Mouse (Mus musculus) hindbrain, embryonic 10.5 days (tissue): ENCODE measurements at regions not wholly inside any gene's neighbourhood (a gene's known extent, or its start where the extent isn't known, plus 50 kb on each side); places are given as distances from the start of the nearest gene placed in this dataset.

Source experiments
- DNase-seq: peaks from one replicate; pipeline ENCODE4 v3.0.0-alpha.2; 2017; ENCODE audit warnings: low spot score
- H3K27ac ChIP-seq: fragments of 300-500 bp; sonication (generic); 2 replicates; pipeline ENCODE4 v1.5.1; 2016; ENCODE audit warnings: mild to moderate bottlenecking, moderate library complexity
- H3K27me3 ChIP-seq: fragments of 300-500 bp; sonication (generic); 2 replicates; pipeline ENCODE4 v1.6.1; 2016; ENCODE audit warnings: mild to moderate bottlenecking; ENCODE audit not compliant: poor library complexity, insufficient read depth, severe bottlenecking
- H3K36me3 ChIP-seq: fragments of 300-500 bp; sonication (generic); 2 replicates; pipeline ENCODE4 v1.6.1; 2016; ENCODE audit warnings: mild to moderate bottlenecking, moderate library complexity
- H3K4me1 ChIP-seq: fragments of 300-500 bp; sonication (generic); replicated peaks from 2 replicates; pipeline ENCODE4 v1.6.1; 2016; ENCODE audit warnings: mild to moderate bottlenecking
- H3K4me3 ChIP-seq: fragments of 300-500 bp; sonication (generic); 2 replicates; pipeline ENCODE4 v1.5.1; 2016; ENCODE audit warnings: mild to moderate bottlenecking, moderate library complexity
- H3K9me3 ChIP-seq: fragments of 300-500 bp; sonication (generic); 2 replicates; pipeline ENCODE4 v1.6.1; 2016; ENCODE audit warnings: mild to moderate bottlenecking, moderate library complexity
- WGBS: fragments of 180-500 bp; shearing (Covaris S2); methylation state at CpG from one replicate; pipeline ENCODE4 v1.1.7; 2016; 5-methylcytosine and 5-hydroxymethylcytosine counted together

DNA sequence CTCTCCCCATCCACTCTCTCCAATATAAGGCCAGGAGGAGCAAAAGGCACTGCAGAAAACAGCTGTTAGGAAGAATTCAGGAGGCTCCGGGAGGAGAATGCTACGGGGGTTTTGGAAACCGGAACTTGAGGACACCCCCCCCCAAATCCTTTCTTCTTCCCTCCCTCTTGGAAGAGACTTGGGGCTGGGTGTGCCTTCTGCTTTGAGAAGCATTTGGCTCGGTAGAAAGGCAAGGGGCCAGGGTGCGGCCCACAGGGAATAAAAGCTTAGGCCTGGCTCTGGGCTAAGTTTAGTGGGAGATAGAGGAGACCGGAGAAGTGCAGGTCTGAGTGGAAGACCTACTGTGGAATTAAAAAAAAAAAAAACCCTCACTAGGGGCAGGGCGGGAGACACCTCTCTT is 64.1 kb upstream of the Ak4 start:
- Histone ChIP-seq H3K27me3 (peaks cover 5% of the 10 kb centered on the region; the same call in 1 of the 2 replicates), H3K4me3 (peak overlapping the region; percentile 89), H3K36me3 (peaks cover 6% of the 10 kb centered on the region; the same call in 1 of the 2 replicates), H3K9me3 (no peaks in the 10 kb centered on the region), H3K27ac (peak overlapping the region; percentile 96), H3K4me1 (peaks cover 30% of the 10 kb centered on the region)
- DNase-seq: no peak
- 14% methylated on average over 7 of the region's 7 CpGs for WGBS

DNA sequence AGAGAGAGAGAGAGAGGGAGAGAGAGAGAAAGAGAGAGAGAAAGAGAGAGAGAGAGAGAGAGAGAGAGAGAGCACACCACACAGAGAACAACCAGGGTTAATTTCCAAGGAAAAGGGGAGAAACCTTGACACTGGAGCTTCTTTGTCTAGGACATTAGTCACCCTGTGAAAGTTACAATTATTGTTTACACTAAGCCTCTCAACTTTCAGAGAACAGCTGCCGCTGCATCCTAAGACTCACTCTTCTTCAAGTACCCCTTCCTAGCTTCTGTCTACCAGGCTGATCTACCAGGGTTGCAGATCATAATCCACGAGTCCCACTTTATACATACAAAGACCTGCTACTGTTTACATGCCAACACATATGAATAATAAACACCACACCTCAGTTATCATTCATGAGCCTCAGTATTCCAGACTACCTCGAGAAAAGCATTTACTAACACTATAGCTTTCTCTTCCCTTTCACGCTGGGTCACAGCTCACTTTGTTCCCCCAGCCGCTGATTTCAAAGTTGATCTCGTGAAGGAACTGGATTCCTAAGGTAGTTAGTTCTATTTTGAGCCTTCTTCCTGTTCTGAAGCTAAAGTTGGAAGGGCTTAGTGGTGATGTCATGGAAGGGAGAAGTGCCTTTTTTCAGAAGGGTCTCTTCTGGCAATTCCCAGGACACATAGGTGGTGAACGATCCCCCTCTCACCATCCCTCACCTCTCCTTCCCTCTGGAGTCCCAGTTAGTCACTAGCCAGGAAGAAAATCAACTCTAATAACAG is 64.8 kb upstream of the Ak4 start:
- WGBS: 52% methylated on average over 7 of the region's 7 CpGs
- Histone ChIP-seq H3K27ac (no peak overlapping the region), H3K27me3 (peaks cover 5% of the 10 kb centered on the region; the same call in 1 of the 2 replicates), H3K36me3 (peaks cover 6% of the 10 kb centered on the region; the same call in 1 of the 2 replicates), H3K4me3 (peak overlapping the region; percentile 89), H3K9me3 (no peaks in the 10 kb centered on the region), H3K4me1 (peaks cover 30% of the 10 kb centered on the region)
- no peak for DNase-seq

DNA sequence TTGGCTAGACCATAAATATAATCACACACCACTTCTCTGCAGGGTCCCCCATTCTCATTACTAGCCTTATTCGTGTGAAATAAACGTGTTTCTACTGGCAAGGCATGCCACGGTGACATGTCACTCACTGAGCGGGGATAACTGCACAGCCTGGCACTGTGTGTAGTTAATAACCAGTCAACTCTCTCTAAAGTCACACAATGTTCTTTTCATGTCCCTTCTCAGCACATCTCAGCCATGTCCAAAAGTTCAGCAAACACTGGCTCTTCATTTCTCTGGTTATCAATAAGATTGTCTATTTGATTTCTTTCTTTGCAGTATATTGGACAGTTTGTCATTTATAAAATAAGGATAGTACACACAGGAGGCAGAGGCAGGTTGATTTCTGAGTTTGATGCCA is 66.9 kb upstream of the Ak4 start:
- Histone ChIP-seq H3K27ac (no peak overlapping the region), H3K9me3 (no peaks in the 10 kb centered on the region), H3K4me3 (no peak overlapping the region), H3K4me1 (peaks cover 22% of the 10 kb centered on the region), H3K36me3 (peaks cover 6% of the 10 kb centered on the region; the same call in 1 of the 2 replicates), H3K27me3 (peaks cover 5% of the 10 kb centered on the region; the same call in 1 of the 2 replicates)
- WGBS: 89% methylated on average over 4 of the region's 4 CpGs
- no peak for DNase-seq

DNA sequence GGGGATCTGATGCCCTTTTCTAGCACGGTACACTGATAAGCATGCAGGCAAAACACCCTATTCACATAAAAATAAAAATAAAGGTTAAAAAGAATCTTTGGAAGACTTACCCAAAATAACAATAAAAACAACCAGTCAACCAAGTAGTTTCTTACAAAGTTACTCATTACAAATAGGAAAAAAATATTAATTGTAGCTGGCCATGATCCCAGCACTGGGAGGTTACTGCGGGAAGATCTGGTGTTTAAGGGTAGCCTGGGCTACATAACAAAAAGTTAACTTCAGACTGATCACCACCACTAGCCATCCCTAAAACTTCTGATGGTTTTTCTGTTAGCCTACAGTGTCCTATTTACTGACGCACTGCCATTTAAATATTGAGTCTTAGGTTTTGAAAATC is 67.4 kb upstream of the Ak4 start:
- Histone ChIP-seq H3K4me1 (peaks cover 21% of the 10 kb centered on the region), H3K36me3 (peaks cover 10% of the 10 kb centered on the region), H3K9me3 (no peaks in the 10 kb centered on the region), H3K4me3 (no peak overlapping the region), H3K27ac (no peak overlapping the region), H3K27me3 (peaks cover 5% of the 10 kb centered on the region; the same call in 1 of the 2 replicates)
- WGBS: 93% methylated on average over 3 of the region's 3 CpGs
- DNase-seq: no peak

DNA sequence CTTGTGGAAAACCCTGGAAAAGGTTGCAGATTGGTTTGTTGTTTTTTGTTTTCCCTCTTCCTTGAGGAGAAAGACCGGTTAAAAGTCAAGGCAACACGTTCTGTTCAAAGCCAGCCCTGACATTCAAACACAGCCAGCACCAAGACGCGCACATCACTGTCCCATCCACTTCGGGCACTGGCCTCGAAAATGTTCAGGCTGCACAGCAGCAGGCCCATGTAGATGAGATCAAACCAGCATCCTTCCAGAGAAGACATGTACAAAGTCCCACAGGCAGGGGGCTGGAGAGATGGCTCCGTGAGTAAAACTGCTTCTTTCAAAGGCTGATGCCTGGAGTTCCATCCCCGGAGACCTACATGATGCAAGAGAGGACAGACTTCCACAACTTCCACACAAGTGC is 68.4 kb upstream of the Ak4 start:
- peaks cover 21% of the 10 kb centered on the region for H3K4me1 ChIP-seq
- peaks cover 5% of the 10 kb centered on the region; the same call in 1 of the 2 replicates for H3K27me3 ChIP-seq
- H3K36me3 ChIP-seq: peaks cover 20% of the 10 kb centered on the region
- 92% methylated on average over 8 of the region's 8 CpGs for WGBS
- no peak overlapping the region for H3K27ac ChIP-seq
- DNase-seq: no peak
- no peak overlapping the region for H3K4me3 ChIP-seq
- H3K9me3 ChIP-seq: no peaks in the 10 kb centered on the region

DNA sequence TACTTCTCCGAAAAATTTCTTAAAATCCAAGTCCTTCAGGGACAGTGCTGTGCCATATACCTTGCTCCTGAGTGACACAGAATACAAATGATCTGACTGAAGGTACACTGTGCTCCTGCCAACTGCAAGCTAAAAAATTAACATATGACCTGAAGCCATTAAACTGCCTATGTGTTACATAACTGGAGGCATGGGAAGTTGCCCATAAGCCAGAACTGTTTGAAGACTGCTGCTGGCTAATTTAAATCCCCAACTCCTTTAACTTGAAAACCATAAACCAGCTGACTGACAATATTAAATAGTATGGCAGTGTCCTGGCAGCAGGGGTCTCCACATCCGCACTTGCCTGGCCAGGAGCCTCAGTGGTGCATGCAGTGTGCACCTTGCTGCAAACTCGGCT is 68.9 kb upstream of the Ak4 start:
- no peak overlapping the region for H3K4me3 ChIP-seq
- no peak overlapping the region for H3K27ac ChIP-seq
- H3K4me1 ChIP-seq: peaks cover 17% of the 10 kb centered on the region
- H3K36me3 ChIP-seq: peaks cover 24% of the 10 kb centered on the region
- H3K27me3 ChIP-seq: peaks cover 5% of the 10 kb centered on the region; the same call in 1 of the 2 replicates
- no peak for DNase-seq
- WGBS: 88% methylated on average over 3 of the region's 3 CpGs
- no peaks in the 10 kb centered on the region for H3K9me3 ChIP-seq

DNA sequence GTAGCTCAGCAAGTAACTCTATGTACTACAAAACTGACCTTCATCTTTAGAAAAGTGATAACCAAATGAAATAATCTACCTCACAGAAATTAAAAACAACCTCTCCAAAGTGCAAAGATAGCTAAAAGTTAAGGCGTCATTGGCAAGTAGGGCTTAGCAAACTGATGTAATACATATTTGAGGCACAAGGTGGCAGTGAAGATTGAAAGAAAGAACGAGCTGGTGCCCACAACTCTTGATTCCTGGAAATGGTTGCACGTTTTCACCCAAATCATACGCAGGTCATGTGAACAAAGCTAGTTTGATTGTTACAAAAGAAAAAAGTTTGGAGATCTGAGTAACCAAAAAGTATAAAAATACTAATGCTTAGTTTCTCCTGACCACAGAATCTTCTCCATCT is 69.7 kb upstream of the Ak4 start:
- no peak for DNase-seq
- H3K4me3 ChIP-seq: no peak overlapping the region
- H3K27ac ChIP-seq: no peak overlapping the region
- no peaks in the 10 kb centered on the region for H3K9me3 ChIP-seq
- H3K27me3 ChIP-seq: no peaks in the 10 kb centered on the region
- peaks cover 9% of the 10 kb centered on the region for H3K4me1 ChIP-seq
- H3K36me3 ChIP-seq: peaks cover 27% of the 10 kb centered on the region
- WGBS: 44% methylated on average over 4 of the region's 4 CpGs

DNA sequence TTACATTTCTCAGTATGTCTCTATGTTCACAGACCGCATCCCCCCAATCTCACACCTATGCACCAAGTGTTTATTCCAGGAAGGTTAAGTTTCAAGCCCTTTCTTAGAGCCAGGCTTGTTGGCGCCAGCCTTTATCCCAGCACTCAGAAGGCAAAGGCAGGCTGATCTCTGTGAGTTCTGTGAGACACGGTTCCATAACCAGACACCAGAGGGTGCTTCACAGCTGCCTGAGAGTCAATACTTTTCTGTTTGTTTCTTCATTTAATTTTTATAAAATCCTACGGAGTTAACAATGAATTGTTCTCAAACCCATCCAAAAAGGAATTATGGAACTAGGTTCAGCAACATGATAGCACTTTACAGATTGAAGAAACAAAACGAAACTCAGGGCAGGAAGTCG is 71.8 kb upstream of the Ak4 start:
- no peak overlapping the region for H3K27ac ChIP-seq
- no peaks in the 10 kb centered on the region for H3K9me3 ChIP-seq
- H3K27me3 ChIP-seq: no peaks in the 10 kb centered on the region
- H3K36me3 ChIP-seq: peaks cover 38% of the 10 kb centered on the region
- WGBS: 90% methylated on average over 6 of the region's 6 CpGs
- no peak overlapping the region for H3K4me3 ChIP-seq
- no peaks in the 10 kb centered on the region for H3K4me1 ChIP-seq
- no peak for DNase-seq

DNA sequence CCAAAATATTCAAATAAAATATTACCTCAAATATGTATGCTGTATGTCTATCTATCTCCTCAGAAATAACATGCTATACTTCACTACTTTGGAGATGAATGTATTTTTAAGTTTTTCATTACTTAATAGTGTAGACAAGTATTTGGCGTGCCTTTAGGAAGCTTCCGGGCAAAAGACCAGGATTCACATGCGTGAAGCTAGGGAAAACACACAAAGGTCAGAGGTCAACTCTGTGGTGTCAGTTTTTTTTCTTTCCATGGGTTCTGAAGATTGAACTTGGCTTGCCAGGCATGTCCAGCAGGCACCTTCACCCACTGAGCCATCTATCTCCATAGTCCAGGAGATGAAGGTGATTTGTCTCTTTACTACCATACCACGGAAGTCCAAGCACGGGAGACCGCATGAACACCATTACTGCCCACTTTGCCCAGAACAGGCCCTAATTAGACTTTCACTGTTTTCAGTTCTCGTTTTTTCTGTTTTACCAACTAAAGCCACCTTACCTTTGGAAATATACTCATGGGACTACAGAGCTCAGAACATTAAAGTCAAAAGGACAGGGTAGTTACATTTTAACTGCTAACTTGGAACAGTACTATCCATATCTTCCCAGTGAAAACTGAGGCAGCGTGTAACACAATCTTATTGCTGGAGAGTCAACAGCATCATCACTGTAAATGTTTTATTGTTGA is 76.9 kb upstream of the Ak4 start:
- Histone ChIP-seq H3K36me3 (peaks cover 32% of the 10 kb centered on the region), H3K4me1 (no peaks in the 10 kb centered on the region), H3K27me3 (no peaks in the 10 kb centered on the region), H3K4me3 (no peak overlapping the region), H3K9me3 (no peaks in the 10 kb centered on the region), H3K27ac (no peak overlapping the region)
- DNase-seq: no peak
- 93% methylated on average over 8 of the region's 8 CpGs for WGBS

DNA sequence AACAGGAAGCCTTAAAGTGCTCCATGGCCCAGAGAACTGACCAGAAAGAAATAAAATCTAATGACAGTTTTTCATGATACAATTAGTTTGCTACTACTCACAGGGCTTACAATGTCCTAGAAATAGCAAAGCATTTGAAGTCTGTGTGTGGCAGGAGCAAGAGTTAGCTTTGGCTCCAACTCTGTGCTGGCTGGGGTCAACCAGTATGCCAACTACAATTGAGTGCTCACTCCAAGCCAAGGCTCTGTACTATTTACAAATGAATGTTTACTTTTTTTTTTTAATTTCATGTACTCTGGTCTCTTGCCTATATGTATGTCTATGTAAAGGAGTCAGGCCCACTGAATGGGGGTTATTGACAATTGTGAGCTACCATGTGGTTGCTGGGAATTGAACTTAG is 75.7 kb upstream of the Jak1 start:
- H3K9me3 ChIP-seq: no peaks in the 10 kb centered on the region
- no peak for DNase-seq
- no peaks in the 10 kb centered on the region for H3K4me1 ChIP-seq
- H3K27ac ChIP-seq: no peak overlapping the region
- peaks cover 18% of the 10 kb centered on the region for H3K36me3 ChIP-seq
- H3K4me3 ChIP-seq: no peak overlapping the region
- H3K27me3 ChIP-seq: no peaks in the 10 kb centered on the region

DNA sequence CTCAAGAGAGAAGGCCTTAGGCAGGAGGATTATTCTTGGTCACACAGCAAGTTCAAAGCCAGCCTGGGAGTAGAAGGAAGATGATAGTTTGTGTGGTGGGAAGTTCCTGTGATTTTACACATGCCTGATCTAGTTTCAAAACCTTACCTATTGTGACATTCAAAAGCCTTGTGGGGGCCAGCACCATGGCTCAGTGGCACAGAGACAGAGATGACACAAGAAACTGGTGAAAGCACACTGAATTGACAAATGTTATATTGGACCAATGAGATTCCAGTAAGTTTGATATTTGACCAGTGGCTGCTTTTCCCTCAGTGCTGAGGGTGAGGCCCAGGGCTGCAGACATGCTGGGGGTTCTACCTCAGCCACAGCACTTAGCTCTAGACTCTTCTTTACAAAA is 73.1 kb upstream of the Jak1 start:
- no peak overlapping the region for H3K27ac ChIP-seq
- H3K36me3 ChIP-seq: no peaks in the 10 kb centered on the region
- H3K9me3 ChIP-seq: no peaks in the 10 kb centered on the region
- H3K27me3 ChIP-seq: 0 out of 2 replicates have a peak, but pooled peaks cover 3% of the 10 kb centered on the region
- no peak overlapping the region for H3K4me3 ChIP-seq
- 0 out of 2 replicates have a peak, but pooled peaks cover 3% of the 10 kb centered on the region for H3K4me1 ChIP-seq
- no peak for DNase-seq

DNA sequence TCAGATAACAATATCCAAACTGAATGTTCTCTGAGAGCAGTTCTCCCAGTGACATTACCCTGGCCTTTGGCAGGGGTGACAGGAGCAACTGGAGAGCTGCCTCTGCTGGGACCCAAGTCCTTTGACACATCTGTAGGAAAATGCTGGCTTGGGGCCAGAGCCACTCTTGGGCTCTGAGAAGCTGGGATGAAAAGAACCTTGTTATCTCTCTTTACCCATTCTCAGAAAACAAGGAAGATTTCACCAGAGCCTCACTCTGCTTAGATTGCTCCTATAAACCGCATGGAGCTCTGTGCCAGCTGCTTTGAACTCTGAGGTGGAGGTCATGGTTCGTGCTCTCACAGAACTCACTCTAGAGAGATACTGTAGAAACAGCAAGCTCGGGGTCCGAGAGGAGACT is 71.7 kb upstream of the Jak1 start:
- Histone ChIP-seq H3K27me3 (0 out of 2 replicates have a peak, but pooled peaks cover 3% of the 10 kb centered on the region), H3K4me3 (no peak overlapping the region), H3K36me3 (no peaks in the 10 kb centered on the region), H3K27ac (no peak overlapping the region), H3K9me3 (no peaks in the 10 kb centered on the region), H3K4me1 (0 out of 2 replicates have a peak, but pooled peaks cover 4% of the 10 kb centered on the region)
- DNase-seq: no peak
- WGBS: 66% methylated on average over 4 of the region's 4 CpGs

DNA sequence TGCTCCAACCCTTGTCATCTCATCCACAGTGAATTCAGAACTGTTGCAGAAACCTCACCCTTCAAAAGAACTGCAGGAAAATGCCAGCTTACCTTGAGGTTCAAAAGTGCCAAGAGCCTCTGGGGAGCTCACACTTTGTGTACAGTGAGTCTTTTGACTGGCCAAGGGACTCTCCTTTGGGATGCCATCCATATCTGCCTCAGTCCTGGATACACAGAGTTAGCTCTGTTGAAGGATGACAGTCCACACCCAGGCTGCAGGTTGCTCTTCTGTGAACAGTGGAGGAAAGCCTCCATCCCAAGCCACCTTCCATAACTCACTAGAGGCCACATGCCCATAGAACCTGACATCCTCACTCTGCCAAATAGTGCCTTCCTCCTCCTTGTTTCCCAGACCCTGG is 71.3 kb upstream of the Jak1 start:
- Histone ChIP-seq H3K27me3 (0 out of 2 replicates have a peak, but pooled peaks cover 3% of the 10 kb centered on the region), H3K36me3 (no peaks in the 10 kb centered on the region), H3K9me3 (no peaks in the 10 kb centered on the region), H3K4me3 (no peak overlapping the region), H3K4me1 (0 out of 2 replicates have a peak, but pooled peaks cover 4% of the 10 kb centered on the region), H3K27ac (no peak overlapping the region)
- DNase-seq: no peak
